Mouse (Mus musculus): ENCODE measurements around the gene Afp.

GRCm38 (mm10) chr5:90460619-90461018 lies 29.9 kb upstream of the Afp start, which contains the start of gene Alb:
- TF ChIP-seq CTCF (IDR thresholded peaks at IDR 0.05; ENCODE audit: low read depth, low read length) = no peak
- no peak for TF ChIP-seq POLR2A (IDR thresholded peaks at IDR 0.05; ENCODE audit: borderline replicate concordance, low read depth, low read length)

Data from bone marrow macrophage, adult 2 months (primary cell).